Comparison of ENCODE assay signal across 8 mouse cellular contexts in genomic region chr4:129702454-129702853, GRCm38 (mm10). TPM values are rescaled to one million over a fixed set of nuclear protein-coding genes. Genes with fewer than 3 reads are reported as not detected.
DNase-seq lines count a peak whose midpoint lies in the region; ATAC-seq and TF ChIP-seq lines count a peak whose summit lies in the region.

No protein-coding gene starts in this region.

- WGBS in embryonic facial prominence, embryonic 15.5 days, result 18% methylated on average over 11 of the region's 11 CpGs
- 12% methylated on average over 11 of the region's 11 CpGs for WGBS in limb, embryonic 15.5 days
- 3% methylated on average over 11 of the region's 11 CpGs for WGBS in olfactory bulb, adult 2 months
- WGBS in thymus, adult 2 months, result 92% methylated on average over 11 of the region's 11 CpGs

- H3K27ac ChIP-seq in embryonic facial prominence, embryonic 15.5 days (replicated peaks), result peak overlapping the region; percentile 81
- H3K27ac ChIP-seq in limb, embryonic 15.5 days, result peak overlapping the region; percentile 87
- H3K27ac ChIP-seq in olfactory bulb, adult 2 months (ENCODE audit: insufficient read depth, low read depth, low read length), result peak overlapping the region; percentile 79
- H3K27ac ChIP-seq in thymus, adult 2 months (ENCODE audit: control insufficient read depth, insufficient read depth, low read length), result no peak overlapping the region

- TF ChIP-seq CTCF in olfactory bulb, adult 2 months (IDR thresholded peaks at IDR 0.05; ENCODE audit: insufficient read depth, low read depth, low read length), result no peak
- TF ChIP-seq CTCF in thymus, adult 2 months (IDR thresholded peaks at IDR 0.05; ENCODE audit: borderline replicate concordance, control insufficient read depth, extremely low read depth, insufficient read depth, low read length, poor library complexity), result no peak

- 0 out of 2 replicates have a peak, but pooled peaks have one; percentile 31 for ATAC-seq in cerebellum, adult (ENCODE audit: insufficient number of reproducible peaks, low FRiP score, low TSS enrichment)
- ATAC-seq in embryonic facial prominence, embryonic 15.5 days (ENCODE audit: insufficient number of reproducible peaks, low FRiP score, low TSS enrichment, low read depth), result peak; percentile 80
- peak; percentile 81 for ATAC-seq in limb, embryonic 15.5 days (ENCODE audit: insufficient number of reproducible peaks, low FRiP score, low TSS enrichment, low read depth)

- no peaks in the 10 kb centered on the region for H3K9me3 ChIP-seq in embryonic facial prominence, embryonic 15.5 days (replicated peaks)
- no peaks in the 10 kb centered on the region for H3K9me3 ChIP-seq in limb, embryonic 15.5 days

- no peak overlapping the region for H3K9ac ChIP-seq in embryonic facial prominence, embryonic 15.5 days
- 0 out of 2 replicates have a peak overlapping the region, but pooled peaks have one; percentile 11 for H3K9ac ChIP-seq in limb, embryonic 15.5 days

- no peak for TF ChIP-seq POLR2A in olfactory bulb, adult 2 months (IDR thresholded peaks at IDR 0.05; ENCODE audit: insufficient read depth, low read depth, low read length)
- TF ChIP-seq POLR2A in thymus, adult 2 months (IDR thresholded peaks at IDR 0.05; ENCODE audit: control insufficient read depth, extremely low read depth, insufficient read depth, low read length, poor library complexity), result no peak

- no peaks in the 10 kb centered on the region for H3K27me3 ChIP-seq in embryonic facial prominence, embryonic 15.5 days
- no peaks in the 10 kb centered on the region for H3K27me3 ChIP-seq in limb, embryonic 15.5 days
- H3K27me3 ChIP-seq in thymus, adult 2 months (ENCODE audit: control insufficient read depth, insufficient read depth, low read length), result no peaks in the 10 kb centered on the region

- H3K4me1 ChIP-seq in embryonic facial prominence, embryonic 15.5 days, result peaks cover 30% of the 10 kb centered on the region
- H3K4me1 ChIP-seq in limb, embryonic 15.5 days, result peaks cover 20% of the 10 kb centered on the region
- H3K4me1 ChIP-seq in olfactory bulb, adult 2 months (ENCODE audit: control insufficient read depth, insufficient read depth, low read length), result peaks cover 12% of the 10 kb centered on the region
- H3K4me1 ChIP-seq in thymus, adult 2 months (replicated peaks; ENCODE audit: control insufficient read depth, insufficient read depth, low read length), result peaks cover 3% of the 10 kb centered on the region; the same call in 1 of the 2 replicates

- DNase-seq in cerebellum, adult 11-12 months, result no peak
- peak; percentile 39 for DNase-seq in heart, adult 8-10 months (ENCODE audit: low spot score)
- DNase-seq in kidney, postnatal 14 days, result peak; percentile 66
- DNase-seq in thymus, adult 2 months, result no peak

- no peak overlapping the region for H3K4me3 ChIP-seq in embryonic facial prominence, embryonic 15.5 days (replicated peaks)
- no peak overlapping the region for H3K4me3 ChIP-seq in limb, embryonic 15.5 days
- no peak overlapping the region; the same call in 1 of the 2 replicates for H3K4me3 ChIP-seq in olfactory bulb, adult 2 months (ENCODE audit: insufficient read depth, low read depth, low read length)
- H3K4me3 ChIP-seq in thymus, adult 2 months (ENCODE audit: control insufficient read depth, insufficient read depth, low read length), result no peak overlapping the region

- peaks cover 44% of the 10 kb centered on the region for H3K36me3 ChIP-seq in embryonic facial prominence, embryonic 15.5 days
- peaks cover 24% of the 10 kb centered on the region for H3K36me3 ChIP-seq in limb, embryonic 15.5 days
- peaks cover 38% of the 10 kb centered on the region for H3K36me3 ChIP-seq in thymus, adult 2 months (ENCODE audit: control insufficient read depth, insufficient read depth, low read length)

- H3K4me2 ChIP-seq in embryonic facial prominence, embryonic 15.5 days (replicated peaks), result 0 out of 2 replicates have a peak overlapping the region, but pooled peaks have one; percentile 2
- peak overlapping the region; percentile 21; the same call in 1 of the 2 replicates for H3K4me2 ChIP-seq in limb, embryonic 15.5 days

RNA-seq across cellular contexts. Expression of gene Tmem39b, which starts 5.8 kb away (rescaled TPM):
- polyA plus RNA-seq in embryonic facial prominence, embryonic 15.5 days (2015; fragmentation: Nextera tagmentation; extraction: Ambion mirVana), result 13.5 and 15.0 TPM in 2 replicates
- total RNA-seq in heart, adult 8-10 months (2022), result 1 to 10 TPM; 3.8 to 5.7 (median 5.3) TPM
- 12.9 and 15.9 TPM in 2 replicates for polyA plus RNA-seq in limb, embryonic 15.5 days (2015; fragmentation: Nextera tagmentation; extraction: Ambion mirVana)
- polyA plus RNA-seq in olfactory bulb, adult 2 months (2012; ENCODE audit: insufficient read depth, insufficient read length, low replicate concordance, missing spikeins), result not detected in 2 replicates
- 68.1 and 69.6 TPM in 2 replicates for polyA plus RNA-seq in thymus, adult 2 months (2012; rRNA removed)

RNA-seq across cellular contexts. Expression of gene Kpna6, which starts 29.9 kb away (rescaled TPM):
- 15.3 and 16.3 TPM in 2 replicates for polyA plus RNA-seq in embryonic facial prominence, embryonic 15.5 days (2015; fragmentation: Nextera tagmentation; extraction: Ambion mirVana)
- total RNA-seq in heart, adult 8-10 months (2022), result 10 to 100 TPM; 59.7 to 77.9 (median 72.2) TPM
- 15.3 TPM in 2 replicates for polyA plus RNA-seq in limb, embryonic 15.5 days (2015; fragmentation: Nextera tagmentation; extraction: Ambion mirVana)
- polyA plus RNA-seq in olfactory bulb, adult 2 months (2012; ENCODE audit: insufficient read depth, insufficient read length, low replicate concordance, missing spikeins), result not detected in 2 replicates
- 32.5 and 34.2 TPM in 2 replicates for polyA plus RNA-seq in thymus, adult 2 months (2012; rRNA removed)

RNA-seq across cellular contexts. Expression of gene Khdrbs1, which starts 39.6 kb away (rescaled TPM):
- polyA plus RNA-seq in embryonic facial prominence, embryonic 15.5 days (2015; fragmentation: Nextera tagmentation; extraction: Ambion mirVana), result 98.8 and 99.1 TPM in 2 replicates
- total RNA-seq in heart, adult 8-10 months (2022), result 10 to 100 TPM; 33.9 to 38.6 (median 37.7) TPM
- polyA plus RNA-seq in limb, embryonic 15.5 days (2015; fragmentation: Nextera tagmentation; extraction: Ambion mirVana), result 79.2 and 95.9 TPM in 2 replicates
- polyA plus RNA-seq in olfactory bulb, adult 2 months (2012; ENCODE audit: insufficient read depth, insufficient read length, low replicate concordance, missing spikeins), result 153 and 170 TPM in 2 replicates
- polyA plus RNA-seq in thymus, adult 2 months (2012; rRNA removed), result 126 and 209 TPM in 2 replicates

Comparison
In these comparisons a context has a peak if more than half of its experiments do, and no peak if none do; other contexts are left out.
1. ATAC-seq: peak in every context shown above with its lines; median percentile 81 in limb, embryonic 15.5 days; 80 in embryonic facial prominence, embryonic 15.5 days; 31 in cerebellum, adult.
2. DNase-seq: peak in heart, adult 8-10 months (single experiment) and kidney, postnatal 14 days (single experiment); none in cerebellum, adult 11-12 months (single experiment) and thymus, adult 2 months (single experiment).
3. RNA of gene Tmem39b, which starts 5.8 kb away (polyA plus RNA-seq): 68.1 to 69.6 TPM in thymus, adult 2 months, 12.9 to 15.9 TPM in limb, embryonic 15.5 days and 13.5 to 15.0 TPM in embryonic facial prominence, embryonic 15.5 days; not detected in olfactory bulb, adult 2 months; every median in the first group is over 10 times any median in the second.